Mouse (Mus musculus) embryonic fibroblast, embryonic 13.5 days (primary cell): ENCODE data around the gene Stim1. TPM values are rescaled to one million over a fixed set of nuclear protein-coding genes. Genes with fewer than 3 reads are reported as not detected.

Source experiments
- H3K27ac ChIP-seq: 2 replicates; pipeline ENCODE4 v1.5.1; 2012; ENCODE audit warnings: low read length, control low read depth, inconsistent platforms; ENCODE audit not compliant: insufficient read depth
- H3K4me1 ChIP-seq: 2 replicates; pipeline ENCODE4 v1.6.1; 2011; ENCODE audit warnings: low read length; ENCODE audit not compliant: control insufficient read depth, insufficient read depth
- H3K4me3 ChIP-seq: 2 replicates; pipeline ENCODE4 v1.5.1; 2011; ENCODE audit warnings: mild to moderate bottlenecking, control low read depth, low read length; ENCODE audit not compliant: insufficient read depth
- CTCF ChIP-seq: IDR thresholded peaks from 2 replicates; pipeline ENCODE4 v1.5.1; 2011; ENCODE audit warnings: mild to moderate bottlenecking, control low read depth, low read length, moderate library complexity, borderline replicate concordance; ENCODE audit not compliant: insufficient read depth
- POLR2A ChIP-seq: IDR thresholded peaks from 2 replicates; pipeline ENCODE4 v1.6.1; 2011; ENCODE audit warnings: low read depth, mild to moderate bottlenecking, control low read depth, low read length, moderate library complexity
- polyA plus RNA-seq: library from polyadenylated mRNA; stranded (reverse); fragments of >200 nt; gene quantifications from 2 replicates; pipeline ENCODE4 v1.2.4, GENCODE M21; 2011; ENCODE audit warnings: low read depth; ENCODE audit not compliant: missing spikeins, insufficient read length

Stim1 gene
- polyA plus RNA-seq, 1 experiment, result 27.6 TPM

- Histone ChIP-seq H3K27ac (no peak overlapping the region), H3K4me1 (no peaks in the 10 kb centered on the region), H3K4me3 (no peak overlapping the region)
- no peak for TF ChIP-seq POLR2A
- no peak for TF ChIP-seq CTCF
Measured at GRCm38 (mm10) chr7:102422036-102422435, 154.4 kb downstream of the Stim1 start.

- Histone ChIP-seq H3K4me1 (no peaks in the 10 kb centered on the region), H3K27ac (no peak overlapping the region)
- TF ChIP-seq CTCF, result no peak
- no peak for TF ChIP-seq POLR2A
Measured at GRCm38 (mm10) chr7:102425933-102426685, 158.5 kb downstream of the Stim1 start.

DNA sequence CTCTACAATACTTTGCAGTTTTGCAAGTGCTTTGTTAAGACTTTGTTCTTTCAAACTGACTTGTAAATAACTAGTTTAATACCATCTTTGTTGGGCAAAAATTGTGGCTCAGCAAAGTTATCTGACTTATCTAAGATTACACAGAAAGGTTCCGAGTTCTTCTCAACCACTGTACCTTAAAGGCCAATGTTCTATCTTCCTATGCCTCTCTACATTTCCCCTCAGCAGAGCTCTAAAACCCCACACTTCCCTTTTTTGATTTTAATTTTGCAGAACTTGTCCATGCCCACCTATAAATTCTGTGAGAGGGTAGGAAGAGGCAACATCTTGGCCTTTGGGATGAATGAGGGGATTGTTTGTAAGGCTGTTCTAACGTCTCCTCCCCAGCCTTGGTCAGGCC lies 166.7 kb downstream of the Stim1 start:
- TF ChIP-seq CTCF, result no peak
- TF ChIP-seq POLR2A, result no peak
- Histone ChIP-seq H3K27ac (no peak overlapping the region), H3K4me3 (no peak overlapping the region), H3K4me1 (no peaks in the 10 kb centered on the region; the same call in 1 of the 2 replicates)

More at GRCm38 (mm10) chr7:102425933-102426685, 158.5 kb downstream of the Stim1 start:
- H3K4me3 ChIP-seq, result no peak overlapping the region

GRCm38 (mm10) chr7:102440822-102441656 lies 173.4 kb downstream of the Stim1 start:
- Histone ChIP-seq H3K4me3 (no peak overlapping the region), H3K4me1 (peaks cover 2% of the 10 kb centered on the region; the same call in 1 of the 2 replicates), H3K27ac (no peak overlapping the region; the same call in 1 of the 2 replicates)
- TF ChIP-seq CTCF, result no peak
- no peak for TF ChIP-seq POLR2A

- peaks cover 2% of the 10 kb centered on the region; the same call in 1 of the 2 replicates for H3K4me1 ChIP-seq
- peak within 1 kb of the TSS; percentile 81 for H3K4me3 ChIP-seq
- peak within 1 kb of the TSS; percentile 62 for H3K27ac ChIP-seq
- TF ChIP-seq CTCF, result no peak
- peak; percentile 83 for TF ChIP-seq POLR2A
Measured at GRCm38 (mm10) chr7:102441657-102442391, 174.2 kb downstream of the Stim1 start, which contains the start of gene Rrm1. TSS of gene Rrm1 (plus strand) at chr7:102441695.

GRCm38 (mm10) chr7:102442432-102442831 lies 174.8 kb downstream of the Stim1 start:
- Histone ChIP-seq H3K27ac (peak overlapping the region; percentile 62), H3K4me3 (peak overlapping the region; percentile 81), H3K4me1 (peaks cover 2% of the 10 kb centered on the region; the same call in 1 of the 2 replicates)
- TF ChIP-seq POLR2A (no peak), CTCF (no peak)

DNA sequence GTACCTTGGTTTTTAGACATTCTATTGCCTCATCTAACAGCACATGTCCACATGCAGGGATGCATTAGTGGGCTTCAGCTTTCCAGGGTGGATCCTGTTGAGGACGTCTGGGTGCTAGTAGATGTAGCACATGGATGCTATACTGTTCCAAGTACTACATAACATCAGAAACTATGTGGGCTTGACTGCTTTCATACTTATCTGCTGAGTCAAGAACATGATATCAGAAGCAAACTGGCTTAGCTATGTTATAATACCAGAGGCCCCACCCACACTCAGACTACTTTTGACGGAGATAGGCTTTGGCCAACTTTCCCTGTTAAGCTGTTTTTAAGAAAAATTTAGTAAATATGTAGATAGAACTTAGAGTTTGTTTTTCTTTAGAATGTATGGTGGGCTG lies 176.7 kb downstream of the Stim1 start:
- Histone ChIP-seq H3K4me3 (peak overlapping the region; percentile 5; the same call in 1 of the 2 replicates), H3K4me1 (peaks cover 2% of the 10 kb centered on the region; the same call in 1 of the 2 replicates), H3K27ac (no peak overlapping the region)
- TF ChIP-seq CTCF (no peak), POLR2A (no peak)

DNA sequence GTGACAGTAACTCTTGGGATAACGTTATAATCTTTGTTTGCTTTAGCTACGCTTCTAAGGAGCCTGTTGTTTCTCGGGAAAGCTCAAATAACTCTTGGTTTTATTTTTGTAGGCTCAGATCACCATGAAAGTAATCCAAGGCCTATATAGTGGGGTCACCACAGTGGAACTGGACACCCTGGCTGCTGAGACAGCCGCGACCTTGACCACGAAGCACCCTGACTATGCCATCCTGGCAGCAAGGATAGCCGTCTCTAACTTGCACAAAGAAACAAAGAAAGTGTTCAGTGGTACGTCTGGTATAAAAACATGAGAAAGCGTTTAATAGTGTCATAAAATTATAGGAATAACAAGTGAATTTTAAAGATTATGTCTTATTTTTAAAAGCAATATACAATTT lies 178.8 kb downstream of the Stim1 start:
- Histone ChIP-seq H3K4me3 (no peak overlapping the region), H3K27ac (no peak overlapping the region), H3K4me1 (peaks cover 2% of the 10 kb centered on the region; the same call in 1 of the 2 replicates)
- TF ChIP-seq POLR2A (no peak), CTCF (no peak)

GRCm38 (mm10) chr7:102458618-102459380 lies 191.2 kb downstream of the Stim1 start:
- no peak overlapping the region for H3K4me3 ChIP-seq
- H3K4me1 ChIP-seq, result no peaks in the 10 kb centered on the region
- 0 out of 2 replicates have a peak overlapping the region, but pooled peaks have one; percentile 1 for H3K27ac ChIP-seq
- TF ChIP-seq POLR2A (no peak), CTCF (no peak)
